Mouse (Mus musculus) lung, adult 2 months (tissue): ENCODE measurements around the gene Cspg5. TPM values are rescaled to one million over a fixed set of nuclear protein-coding genes. Genes with fewer than 3 reads are reported as not detected.

Source experiments
- DNase-seq: peaks from one replicate; pipeline ENCODE4 v3.0.0; 2022
- H3K4me1 ChIP-seq: fragments of 200-500 bp; 2 replicates; pipeline ENCODE4 v1.6.1; 2011; ENCODE audit warnings: low read length; ENCODE audit not compliant: control insufficient read depth, insufficient read depth
- H3K4me3 ChIP-seq: fragments of 200-500 bp; replicated peaks from 2 replicates; pipeline ENCODE3; 2011; ENCODE audit warnings: low read depth, mild to moderate bottlenecking, control low read depth, low read length; ENCODE audit errors: extremely low read depth
- CTCF ChIP-seq: fragments of 200-500 bp; IDR thresholded peaks from 2 replicates; pipeline ENCODE4 v1.5.1; 2011; ENCODE audit warnings: mild to moderate bottlenecking, low read length, control low read depth; ENCODE audit not compliant: insufficient read depth
- POLR2A ChIP-seq: fragments of 200-500 bp; IDR thresholded peaks from 2 replicates; pipeline ENCODE4 v1.6.1; 2011; ENCODE audit warnings: low read depth, mild to moderate bottlenecking, control low read depth, low read length, borderline replicate concordance; ENCODE audit errors: extremely low read depth
- WGBS: fragments of 180-500 bp; shearing (Covaris S2); methylation state at CpG from one replicate; pipeline ENCODE4 v1.1.7; 2018; 5-methylcytosine and 5-hydroxymethylcytosine counted together
- polyA plus RNA-seq: library from polyadenylated mRNA; depleted of rRNA; stranded (reverse); fragments of >200 nt; gene quantifications from 2 replicates; pipeline ENCODE4 v1.2.3, GENCODE M21; 2012; rRNA removed

The Cspg5 gene
- polyA plus RNA-seq, 1 experiment, result 0.71 TPM

DNA sequence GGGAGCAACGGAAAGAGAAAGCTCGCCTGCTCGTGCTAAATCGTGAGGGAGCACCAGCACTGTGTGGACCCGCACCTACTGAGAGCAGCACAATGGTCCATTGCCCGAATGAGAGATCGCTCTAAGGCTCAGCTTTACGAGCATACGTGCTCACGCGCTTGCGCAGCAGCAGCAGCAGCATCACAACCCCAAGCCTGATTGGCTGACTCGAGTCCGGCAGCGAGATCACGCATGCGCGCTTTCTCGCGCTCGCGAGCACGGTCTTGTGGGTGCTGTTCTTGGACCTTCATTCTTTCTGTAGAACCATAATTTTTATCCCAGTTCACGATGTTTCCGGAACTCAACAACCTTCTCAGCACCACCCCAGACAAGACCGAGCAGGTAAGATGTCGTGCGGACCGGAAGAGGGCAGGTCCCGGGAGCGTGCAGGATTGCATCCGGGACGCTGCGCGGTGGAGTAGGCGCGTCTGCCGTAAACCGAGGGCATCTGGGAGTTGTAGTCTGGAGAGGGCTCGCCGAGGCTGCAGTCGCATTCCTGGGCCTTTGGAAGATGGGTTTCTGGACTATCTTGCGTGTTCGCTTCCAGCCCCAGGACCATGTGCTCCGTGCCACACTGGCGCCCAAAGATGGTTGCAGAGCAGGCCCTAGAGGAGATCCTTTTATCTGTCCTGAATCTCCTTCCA is 61.5 kb downstream of the Cspg5 start, which contains the start of gene Elp6:
TSS of gene Elp6 (plus strand) at position 205 of the 683 bp plus-strand sequence.
- TF ChIP-seq POLR2A (peak; percentile 93; the same call in 1 of the 2 replicates), CTCF (no peak)
- Histone ChIP-seq H3K4me1 (no peaks in the 10 kb centered on the region), H3K4me3 (peak within 1 kb of the TSS; percentile 71)
- DNase-seq, result peak; percentile 93
- under 1% methylated on average over 46 of the region's 46 CpGs for WGBS

DNA sequence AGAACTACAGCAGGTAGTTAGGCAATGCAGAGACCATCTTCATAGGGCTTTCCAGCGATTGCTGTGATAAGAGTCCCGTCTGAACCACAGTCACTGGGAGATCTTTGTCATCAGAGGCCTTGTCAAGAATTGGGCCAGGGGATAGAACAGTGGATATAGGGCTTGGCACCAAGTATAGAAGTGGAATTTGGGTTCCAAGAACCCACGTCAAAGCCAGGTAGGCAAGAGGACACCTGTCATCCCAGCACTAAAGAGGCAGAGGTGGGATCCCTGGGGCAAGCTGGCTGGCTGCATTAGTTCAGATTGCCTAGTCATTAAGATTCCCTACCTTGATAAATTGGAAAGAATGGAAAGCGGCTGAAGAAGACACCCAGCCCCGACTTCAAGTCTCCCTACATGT is 62.8 kb downstream of the Cspg5 start:
- Histone ChIP-seq H3K4me1 (no peaks in the 10 kb centered on the region), H3K4me3 (no peak overlapping the region)
- WGBS, result 94% methylated on average over 5 of the region's 5 CpGs
- no peak for DNase-seq
- no peak for TF ChIP-seq CTCF
- TF ChIP-seq POLR2A, result no peak

Other genes starting within 250 kb of the Cspg5 start
- 11.5 and 11.9 TPM in 2 replicates for gene Smarcc1, start 126.1 kb upstream of the Cspg5 start, polyA plus RNA-seq
- gene Dhx30, start 126.0 kb upstream of the Cspg5 start, polyA plus RNA-seq, result 61.1 and 70.7 TPM in 2 replicates
- gene Elp6, start 61.4 kb downstream of the Cspg5 start, polyA plus RNA-seq, result 6.2 and 8.2 TPM in 2 replicates
- 36.7 and 42.1 TPM in 2 replicates for gene Scap, start 89.5 kb downstream of the Cspg5 start, polyA plus RNA-seq
- gene Ptpn23, start 164.4 kb downstream of the Cspg5 start, polyA plus RNA-seq, result 24.9 and 34.0 TPM in 2 replicates
- gene Ngp, start 176.0 kb downstream of the Cspg5 start, polyA plus RNA-seq, result 0.36 and 3.4 TPM in 2 replicates
- gene Klhl18, start 232.9 kb downstream of the Cspg5 start, polyA plus RNA-seq, result 19.2 and 21.1 TPM in 2 replicates
- 2.9 and 5.8 TPM in 2 replicates for gene Kif9, start 233.2 kb downstream of the Cspg5 start, polyA plus RNA-seq